Mouse (Mus musculus): ENCODE results near the gene Hdac9. TPM values are rescaled to one million over a fixed set of nuclear protein-coding genes. Genes with fewer than 3 reads are reported as not detected.

Hdac9 gene
- polyA plus RNA-seq, 1 experiment from 2014 or later, result 7.6 TPM

GRCm38 (mm10) chr12:34714266-34714939 lies 202.5 kb downstream of the Hdac9 start:
- peak overlapping the region; percentile 20 for H3K4me3 ChIP-seq (ENCODE audit: low read depth, low read length)
- ATAC-seq (ENCODE audit: insufficient read depth), result peak; percentile 85
- H3K4me2 ChIP-seq, result peak overlapping the region; percentile 45
- peak overlapping the region; percentile 68; the same call in 1 of the 2 replicates for H3K27ac ChIP-seq (ENCODE audit: low read depth)
- DNase-seq, result peak; percentile 84
- H3K27me3 ChIP-seq (ENCODE audit: insufficient read depth, low read length), result no peaks in the 10 kb centered on the region
- H3K9me3 ChIP-seq (ENCODE audit: low read depth, low read length), result no peaks in the 10 kb centered on the region
- H3K4me1 ChIP-seq (ENCODE audit: insufficient read depth), result peaks cover 3% of the 10 kb centered on the region; the same call in 1 of the 2 replicates
- WGBS, result 21% methylated on average over 14 of the region's 14 CpGs
- no peak for TF ChIP-seq CTCF (IDR thresholded peaks at IDR 0.05; ENCODE audit: low read depth)
- peak overlapping the region; percentile 31 for H3K9ac ChIP-seq
- H3K36me3 ChIP-seq (ENCODE audit: insufficient read depth), result no peaks in the 10 kb centered on the region

GRCm38 (mm10) chr12:34697981-34698380 lies 218.9 kb downstream of the Hdac9 start:
- no peak for TF ChIP-seq CTCF (IDR thresholded peaks at IDR 0.05; ENCODE audit: low read depth)
- no peaks in the 10 kb centered on the region for H3K36me3 ChIP-seq (ENCODE audit: insufficient read depth)
- no peak overlapping the region for H3K9ac ChIP-seq
- H3K27ac ChIP-seq (ENCODE audit: low read depth), result no peak overlapping the region
- H3K4me2 ChIP-seq, result no peak overlapping the region
- DNase-seq (no peak), ATAC-seq (ENCODE audit: insufficient read depth) (no peak)
- H3K9me3 ChIP-seq (ENCODE audit: low read depth, low read length), result no peaks in the 10 kb centered on the region
- WGBS, result 65% methylated on average over 1 of the region's 1 CpGs
- no peaks in the 10 kb centered on the region for H3K4me1 ChIP-seq (ENCODE audit: insufficient read depth)
- no peaks in the 10 kb centered on the region for H3K27me3 ChIP-seq (ENCODE audit: insufficient read depth, low read length)
- no peak overlapping the region for H3K4me3 ChIP-seq (ENCODE audit: low read depth, low read length)

- no peaks in the 10 kb centered on the region for H3K27me3 ChIP-seq (ENCODE audit: insufficient read depth, low read length)
- TF ChIP-seq CTCF (IDR thresholded peaks at IDR 0.05; ENCODE audit: low read depth), result no peak
- H3K9me3 ChIP-seq (ENCODE audit: low read depth, low read length), result no peaks in the 10 kb centered on the region
- H3K9ac ChIP-seq, result no peak overlapping the region
- ATAC-seq (ENCODE audit: insufficient read depth) (no peak), DNase-seq (no peak)
- no peak overlapping the region for H3K4me3 ChIP-seq (ENCODE audit: low read depth, low read length)
- H3K4me2 ChIP-seq, result no peak overlapping the region
- H3K4me1 ChIP-seq (ENCODE audit: insufficient read depth), result no peaks in the 10 kb centered on the region
- no peaks in the 10 kb centered on the region for H3K36me3 ChIP-seq (ENCODE audit: insufficient read depth)
- WGBS, result 52% methylated on average over 1 of the region's 1 CpGs
- H3K27ac ChIP-seq (ENCODE audit: low read depth), result no peak overlapping the region
These were observed 220.2 kb downstream of the Hdac9 start for GRCm38 (mm10) chr12:34696736-34697135.

- no peak for TF ChIP-seq CTCF (IDR thresholded peaks at IDR 0.05; ENCODE audit: low read depth)
- 78% methylated on average over 4 of the region's 4 CpGs for whole genome bisulfite sequencing
- no peak for DNase-seq
- no peaks in the 10 kb centered on the region for H3K9me3 ChIP-seq (ENCODE audit: low read depth, low read length)
- H3K4me3 ChIP-seq (ENCODE audit: low read depth, low read length), result no peak overlapping the region
- no peaks in the 10 kb centered on the region for H3K4me1 ChIP-seq (ENCODE audit: insufficient read depth)
- no peak overlapping the region for H3K4me2 ChIP-seq
- H3K27ac ChIP-seq (ENCODE audit: low read depth), result no peak overlapping the region
- no peak for ATAC-seq (ENCODE audit: insufficient read depth)
- H3K36me3 ChIP-seq (ENCODE audit: insufficient read depth), result no peaks in the 10 kb centered on the region
- H3K9ac ChIP-seq, result no peak overlapping the region
- H3K27me3 ChIP-seq (ENCODE audit: insufficient read depth, low read length), result no peaks in the 10 kb centered on the region
These were observed 228.0 kb downstream of the Hdac9 start for GRCm38 (mm10) chr12:34688941-34689340.

GRCm38 (mm10) chr12:34683375-34683774 lies 233.5 kb downstream of the Hdac9 start:
- H3K4me2 ChIP-seq, result no peak overlapping the region
- H3K9me3 ChIP-seq (ENCODE audit: low read depth, low read length), result no peaks in the 10 kb centered on the region
- DNase-seq, result peak; percentile 28
- no peaks in the 10 kb centered on the region for H3K4me1 ChIP-seq (ENCODE audit: insufficient read depth)
- H3K9ac ChIP-seq, result no peak overlapping the region
- ATAC-seq (ENCODE audit: insufficient read depth), result no peak
- no peaks in the 10 kb centered on the region for H3K36me3 ChIP-seq (ENCODE audit: insufficient read depth)
- no peak for TF ChIP-seq CTCF (IDR thresholded peaks at IDR 0.05; ENCODE audit: low read depth)
- 41% methylated on average over 4 of the region's 4 CpGs for WGBS
- H3K4me3 ChIP-seq (ENCODE audit: low read depth, low read length), result no peak overlapping the region
- H3K27me3 ChIP-seq (ENCODE audit: insufficient read depth, low read length), result no peaks in the 10 kb centered on the region
- no peak overlapping the region for H3K27ac ChIP-seq (ENCODE audit: low read depth)

- Histone ChIP-seq H3K9ac (no peak overlapping the region), H3K9me3 (ENCODE audit: low read depth, low read length) (no peaks in the 10 kb centered on the region), H3K4me2 (no peak overlapping the region), H3K4me3 (ENCODE audit: low read depth, low read length) (no peak overlapping the region), H3K27ac (ENCODE audit: low read depth) (no peak overlapping the region), H3K36me3 (ENCODE audit: insufficient read depth) (no peaks in the 10 kb centered on the region), H3K4me1 (ENCODE audit: insufficient read depth) (no peaks in the 10 kb centered on the region), H3K27me3 (ENCODE audit: insufficient read depth, low read length) (no peaks in the 10 kb centered on the region)
- no peak for TF ChIP-seq CTCF (IDR thresholded peaks at IDR 0.05; ENCODE audit: low read depth)
- WGBS, result 94% methylated on average over 3 of the region's 3 CpGs
- ATAC-seq (ENCODE audit: insufficient read depth) (no peak), DNase-seq (no peak)
These were observed 234.2 kb downstream of the Hdac9 start for GRCm38 (mm10) chr12:34682657-34683056.

- no peaks in the 10 kb centered on the region for H3K9me3 ChIP-seq (ENCODE audit: low read depth, low read length)
- no peaks in the 10 kb centered on the region for H3K36me3 ChIP-seq (ENCODE audit: insufficient read depth)
- H3K4me3 ChIP-seq (ENCODE audit: low read depth, low read length), result no peak overlapping the region
- no peak overlapping the region for H3K27ac ChIP-seq (ENCODE audit: low read depth)
- DNase-seq (no peak), ATAC-seq (ENCODE audit: insufficient read depth) (no peak)
- no peaks in the 10 kb centered on the region for H3K4me1 ChIP-seq (ENCODE audit: insufficient read depth)
- H3K9ac ChIP-seq, result no peak overlapping the region
- 65% methylated on average over 5 of the region's 5 CpGs for WGBS
- TF ChIP-seq CTCF (IDR thresholded peaks at IDR 0.05; ENCODE audit: low read depth), result no peak
- no peaks in the 10 kb centered on the region for H3K27me3 ChIP-seq (ENCODE audit: insufficient read depth, low read length)
- no peak overlapping the region for H3K4me2 ChIP-seq
These were observed 236.3 kb downstream of the Hdac9 start for GRCm38 (mm10) chr12:34680576-34680975.

Data from lung, embryonic 14.5 days (tissue).